Mouse (Mus musculus): ENCODE measurements around the gene Aff1. TPM values are rescaled to one million over a fixed set of nuclear protein-coding genes. Genes with fewer than 3 reads are reported as not detected.

Aff1 gene
- polyA plus RNA-seq, 1 experiment from 2014 or later: 4.7 TPM

DNA sequence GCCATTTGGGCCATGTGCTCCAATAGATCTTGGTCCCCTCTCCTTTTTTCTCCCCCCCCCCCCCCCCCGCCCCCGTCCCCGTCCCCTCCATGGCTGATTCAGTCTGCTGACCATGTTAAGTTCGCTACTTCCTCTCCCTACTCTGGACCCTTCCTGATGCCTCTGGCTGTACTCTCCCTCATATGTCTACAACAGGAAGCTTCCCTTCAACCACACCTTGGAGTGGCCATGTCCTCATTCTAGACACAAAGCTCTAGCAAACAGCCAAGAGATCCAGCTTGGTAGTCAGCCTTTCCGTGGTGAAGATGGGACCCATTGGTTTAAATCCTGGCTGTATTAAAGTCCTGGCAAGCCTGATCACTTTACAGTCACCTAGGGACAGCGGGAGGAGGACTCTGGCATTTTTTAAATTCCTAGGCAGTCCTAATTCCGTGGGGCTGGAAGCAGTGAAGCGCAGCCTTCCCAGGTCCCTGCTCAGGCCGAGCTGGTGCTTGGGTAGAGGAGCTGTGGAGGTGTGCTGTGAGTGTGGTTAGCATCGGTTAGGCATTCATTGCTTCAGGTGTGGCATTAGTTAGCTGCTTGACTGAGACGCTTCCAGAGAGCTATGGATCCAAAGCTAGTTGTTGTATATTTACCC, 144.1 kb downstream of the Aff1 start:
- H3K4me1 ChIP-seq (ENCODE audit: insufficient read depth): peaks cover 3% of the 10 kb centered on the region; the same call in 1 of the 2 replicates
- no peak overlapping the region for H3K4me3 ChIP-seq (ENCODE audit: low read depth, low read length)
- no peaks in the 10 kb centered on the region for H3K9me3 ChIP-seq (ENCODE audit: low read length)
- no peak overlapping the region for H3K27ac ChIP-seq (ENCODE audit: low read depth)
- no peak overlapping the region for H3K9ac ChIP-seq (replicated peaks)
- 81% methylated on average over 10 of the region's 11 CpGs for WGBS (ENCODE audit: insufficient replicate concordance)
- ATAC-seq (no peak), DNase-seq (no peak)
- no peaks in the 10 kb centered on the region for H3K27me3 ChIP-seq (ENCODE audit: insufficient read depth, low read length)
- H3K36me3 ChIP-seq (replicated peaks; ENCODE audit: insufficient read depth, low read length): peaks cover 83% of the 10 kb centered on the region
- TF ChIP-seq EP300 (IDR thresholded peaks at IDR 0.05; ENCODE audit: low read depth) (no peak), CTCF (IDR thresholded peaks at IDR 0.05; ENCODE audit: low read depth) (no peak)
- no peak overlapping the region for H3K4me2 ChIP-seq (ENCODE audit: low read depth, low read length)

- TF ChIP-seq CTCF (IDR thresholded peaks at IDR 0.05; ENCODE audit: low read depth) (no peak), EP300 (IDR thresholded peaks at IDR 0.05; ENCODE audit: low read depth) (no peak)
- WGBS (ENCODE audit: insufficient replicate concordance): 79% methylated on average over 15 of the region's 15 CpGs
- Histone ChIP-seq H3K4me3 (ENCODE audit: low read depth, low read length) (no peak overlapping the region), H3K4me1 (ENCODE audit: insufficient read depth) (peaks cover 3% of the 10 kb centered on the region; the same call in 1 of the 2 replicates), H3K9me3 (ENCODE audit: low read length) (no peaks in the 10 kb centered on the region), H3K27me3 (ENCODE audit: insufficient read depth, low read length) (no peaks in the 10 kb centered on the region), H3K27ac (ENCODE audit: low read depth) (no peak overlapping the region), H3K36me3 (replicated peaks; ENCODE audit: insufficient read depth, low read length) (peaks cover 86% of the 10 kb centered on the region), H3K4me2 (ENCODE audit: low read depth, low read length) (no peak overlapping the region), H3K9ac (replicated peaks) (no peak overlapping the region)
- ATAC-seq (0 out of 2 replicates have a peak, but pooled peaks have one; percentile 23), DNase-seq (no peak)
These were observed 146.5 kb downstream of the Aff1 start for GRCm38 (mm10) chr5:103838550-103839264.

- ATAC-seq: no peak
- H3K36me3 ChIP-seq (replicated peaks; ENCODE audit: insufficient read depth, low read length): peaks cover 86% of the 10 kb centered on the region
- WGBS (ENCODE audit: insufficient replicate concordance): 85% methylated on average over 3 of the region's 3 CpGs
These were observed 147.1 kb downstream of the Aff1 start for GRCm38 (mm10) chr5:103839265-103839626.

DNA sequence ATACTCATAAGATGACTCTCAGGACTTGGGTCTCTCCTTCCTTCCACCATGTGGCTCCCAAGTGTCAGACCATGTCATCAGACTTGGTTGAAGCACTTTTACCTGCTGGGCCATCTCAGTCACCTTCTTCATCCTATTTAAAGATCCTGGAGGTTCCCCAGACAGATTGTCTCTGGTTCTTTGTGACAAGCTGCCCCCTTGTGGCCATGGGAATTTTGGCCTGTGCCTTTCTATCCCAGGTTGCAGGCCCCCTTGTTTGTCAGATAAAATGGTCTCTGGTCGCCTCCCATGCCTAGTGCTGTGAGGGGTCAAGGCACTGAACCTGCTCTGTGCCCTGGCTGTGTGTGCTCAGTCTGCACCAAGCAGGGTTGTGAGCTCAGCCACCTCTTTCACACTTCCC, 151.8 kb downstream of the Aff1 start:
- TF ChIP-seq CTCF (IDR thresholded peaks at IDR 0.05; ENCODE audit: low read depth): peak; percentile 68
- TF ChIP-seq EP300 (IDR thresholded peaks at IDR 0.05; ENCODE audit: low read depth): no peak
- H3K27me3 ChIP-seq (ENCODE audit: insufficient read depth, low read length): no peaks in the 10 kb centered on the region
- no peak overlapping the region for H3K27ac ChIP-seq (ENCODE audit: low read depth)
- WGBS (ENCODE audit: insufficient replicate concordance): 62% methylated on average over 1 of the region's 1 CpGs
- H3K4me3 ChIP-seq (ENCODE audit: low read depth, low read length): no peak overlapping the region
- H3K9ac ChIP-seq (replicated peaks): no peak overlapping the region
- DNase-seq: peak; percentile 49
- no peak for ATAC-seq
- H3K9me3 ChIP-seq (ENCODE audit: low read length): no peaks in the 10 kb centered on the region
- H3K4me2 ChIP-seq (ENCODE audit: low read depth, low read length): no peak overlapping the region
- peaks cover 97% of the 10 kb centered on the region for H3K36me3 ChIP-seq (replicated peaks; ENCODE audit: insufficient read depth, low read length)
- no peaks in the 10 kb centered on the region for H3K4me1 ChIP-seq (ENCODE audit: insufficient read depth)

More at GRCm38 (mm10) chr5:103839265-103839626, 147.1 kb downstream of the Aff1 start:
- H3K27me3 ChIP-seq (ENCODE audit: insufficient read depth, low read length): no peaks in the 10 kb centered on the region
- no peaks in the 10 kb centered on the region for H3K9me3 ChIP-seq (ENCODE audit: low read length)
- no peak overlapping the region for H3K9ac ChIP-seq (replicated peaks)
- DNase-seq: no peak
- H3K27ac ChIP-seq (ENCODE audit: low read depth): no peak overlapping the region
- no peak overlapping the region for H3K4me2 ChIP-seq (ENCODE audit: low read depth, low read length)
- TF ChIP-seq EP300 (IDR thresholded peaks at IDR 0.05; ENCODE audit: low read depth) (no peak), CTCF (IDR thresholded peaks at IDR 0.05; ENCODE audit: low read depth) (no peak)
- H3K4me1 ChIP-seq (ENCODE audit: insufficient read depth): peaks cover 3% of the 10 kb centered on the region; the same call in 1 of the 2 replicates
- no peak overlapping the region for H3K4me3 ChIP-seq (ENCODE audit: low read depth, low read length)

DNA sequence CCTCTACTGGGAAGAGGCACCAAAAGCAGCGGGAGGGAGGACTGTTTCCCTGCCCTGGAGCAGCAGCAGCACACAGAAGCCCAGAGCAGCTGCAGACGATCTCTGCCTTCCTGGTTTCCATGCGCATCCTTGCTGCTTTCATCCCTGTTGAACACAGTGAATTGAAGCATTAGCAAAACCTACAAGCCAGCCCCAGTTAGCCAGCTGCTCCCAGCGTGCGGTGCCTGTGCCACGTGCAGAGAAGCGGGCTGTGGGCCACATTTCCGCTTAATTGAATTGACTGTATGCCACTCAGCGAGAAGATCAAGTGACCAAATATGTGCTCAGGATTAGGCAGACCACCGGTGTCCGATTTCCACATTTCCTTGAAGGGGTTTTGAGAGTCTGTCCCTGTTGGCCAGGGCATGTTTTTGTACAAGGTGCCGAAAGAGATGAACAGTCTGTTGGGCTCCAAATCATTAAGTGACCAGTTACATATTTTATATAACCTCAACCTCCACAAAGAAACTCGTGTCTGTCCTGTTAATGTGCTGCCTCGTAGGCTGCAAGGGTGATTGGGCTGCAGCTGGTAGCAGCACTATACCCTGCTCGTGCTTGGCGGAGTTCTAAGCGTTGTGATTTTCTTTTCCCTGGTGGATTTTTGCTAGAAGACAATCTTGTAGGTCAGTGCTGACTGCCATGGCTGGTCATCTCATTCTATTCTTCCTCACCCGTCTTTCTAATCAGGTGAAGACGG, 153.4 kb downstream of the Aff1 start:
- Histone ChIP-seq H3K4me2 (ENCODE audit: low read depth, low read length) (no peak overlapping the region), H3K36me3 (replicated peaks; ENCODE audit: insufficient read depth, low read length) (peaks cover 97% of the 10 kb centered on the region), H3K4me3 (ENCODE audit: low read depth, low read length) (no peak overlapping the region), H3K27me3 (ENCODE audit: insufficient read depth, low read length) (no peaks in the 10 kb centered on the region), H3K27ac (ENCODE audit: low read depth) (no peak overlapping the region), H3K9ac (replicated peaks) (no peak overlapping the region), H3K4me1 (ENCODE audit: insufficient read depth) (no peaks in the 10 kb centered on the region), H3K9me3 (ENCODE audit: low read length) (no peaks in the 10 kb centered on the region)
- DNase-seq: peak; percentile 10
- WGBS (ENCODE audit: insufficient replicate concordance): 92% methylated on average over 19 of the region's 19 CpGs
- no peak for TF ChIP-seq CTCF (IDR thresholded peaks at IDR 0.05; ENCODE audit: low read depth)
- TF ChIP-seq EP300 (IDR thresholded peaks at IDR 0.05; ENCODE audit: low read depth): no peak
- no peak for ATAC-seq

DNA sequence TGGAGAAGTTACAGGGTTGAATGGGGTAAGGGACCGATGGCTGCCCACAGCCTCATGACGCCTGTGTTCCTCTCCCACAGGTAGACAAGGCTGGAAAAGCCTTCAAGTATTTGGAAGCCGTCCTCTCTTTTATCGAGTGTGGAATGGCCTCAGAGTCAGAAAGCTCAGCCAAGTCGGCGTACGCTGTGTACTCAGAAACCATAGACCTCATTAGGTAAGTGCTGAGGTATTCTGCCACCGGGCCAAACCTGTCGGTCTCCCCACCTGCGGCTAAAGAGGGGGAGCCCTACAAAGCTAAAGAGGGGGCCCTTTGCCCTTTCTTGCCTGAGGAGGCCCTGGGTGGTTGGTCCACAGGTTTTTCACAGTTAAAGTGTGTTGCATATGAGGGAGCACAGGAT, 154.0 kb downstream of the Aff1 start:
- H3K4me1 ChIP-seq (ENCODE audit: insufficient read depth): no peaks in the 10 kb centered on the region
- no peak overlapping the region for H3K4me3 ChIP-seq (ENCODE audit: low read depth, low read length)
- WGBS (ENCODE audit: insufficient replicate concordance): 95% methylated on average over 10 of the region's 10 CpGs
- DNase-seq (no peak), ATAC-seq (no peak)
- no peaks in the 10 kb centered on the region for H3K9me3 ChIP-seq (ENCODE audit: low read length)
- no peak for TF ChIP-seq EP300 (IDR thresholded peaks at IDR 0.05; ENCODE audit: low read depth)
- TF ChIP-seq CTCF (IDR thresholded peaks at IDR 0.05; ENCODE audit: low read depth): no peak
- H3K27ac ChIP-seq (ENCODE audit: low read depth): no peak overlapping the region
- H3K36me3 ChIP-seq (replicated peaks; ENCODE audit: insufficient read depth, low read length): peaks cover 97% of the 10 kb centered on the region
- no peaks in the 10 kb centered on the region for H3K27me3 ChIP-seq (ENCODE audit: insufficient read depth, low read length)
- H3K4me2 ChIP-seq (ENCODE audit: low read depth, low read length): no peak overlapping the region
- no peak overlapping the region for H3K9ac ChIP-seq (replicated peaks)
